8 mouse cellular contexts compared by ENCODE assay signal in genomic region chr13:30973501-30974246, GRCm38 (mm10). TPM values are rescaled to one million over a fixed set of nuclear protein-coding genes. Genes with fewer than 3 reads are reported as not detected.
DNase-seq lines count a peak whose midpoint lies in the region; ATAC-seq lines count a peak whose summit lies in the region.

Gene Exoc2, minus strand, starts transcription at chr13:30974093.
Gene Gm5447, plus strand, starts transcription at chr13:30974204.

- peak within 1 kb of the TSS; percentile 73 for H3K4me2 ChIP-seq in intestine, embryonic 14.5 days (ENCODE audit: low read length)

- intact Hi-C loops in gastrocnemius, postnatal 14 days (cut with DNase I; ENCODE audit: low total_unique reads) = no loop called here
- intact Hi-C loops in left cerebral cortex, postnatal 25 days (cut with DNase I) = no loop called here

- H3K9ac ChIP-seq in intestine, embryonic 14.5 days (ENCODE audit: low read length) = peak within 1 kb of the TSS; percentile 94

- no peaks in the 10 kb centered on the region for H3K27me3 ChIP-seq in intestine, embryonic 14.5 days (replicated peaks; ENCODE audit: control insufficient read depth, insufficient read depth, low read length)

- peak; percentile 93 for DNase-seq in adrenal gland, adult 2 months
- peak; percentile 92 for DNase-seq in embryo, embryonic 11 days
- peak; percentile 79 for DNase-seq in gastrocnemius, postnatal 14 days
- DNase-seq in intestine, embryonic 14.5 days (ENCODE audit: low spot score) = peak; percentile 94
- peak; percentile 83 to 84 for DNase-seq in left cerebral cortex, postnatal 25 days (ENCODE audit: low spot score in 2 of 2)
- DNase-seq in mesoderm, embryonic 11.5 days (ENCODE audit: low read depth, low spot score) = peak; percentile 89
- peak; percentile 85 for DNase-seq in right cerebral cortex, postnatal 25 days
- DNase-seq in urinary bladder, postnatal 36 days (ENCODE audit: low spot score in 2 of 2) = peak; percentile 74 to 80

- H3K36me3 ChIP-seq in intestine, embryonic 14.5 days (ENCODE audit: control insufficient read depth, insufficient read depth, low read length) = no peaks in the 10 kb centered on the region

- under 1% methylated on average over 54 of the region's 54 CpGs for WGBS in intestine, embryonic 14.5 days

- ATAC-seq in intestine, embryonic 14.5 days (replicated peaks; ENCODE audit: low FRiP score, low TSS enrichment, low read depth) = peak; percentile 98

- no peaks in the 10 kb centered on the region for H3K9me3 ChIP-seq in intestine, embryonic 14.5 days (ENCODE audit: control insufficient read depth, low read length)

- peak within 1 kb of the TSS; percentile 92 for H3K27ac ChIP-seq in intestine, embryonic 14.5 days (ENCODE audit: low read depth)

- H3K4me3 ChIP-seq in intestine, embryonic 14.5 days (ENCODE audit: low read depth, low read length) = peak within 1 kb of the TSS; percentile 92

- peaks cover 13% of the 10 kb centered on the region for H3K4me1 ChIP-seq in intestine, embryonic 14.5 days (replicated peaks; ENCODE audit: control insufficient read depth, insufficient read depth, low read length)

RNA-seq across cellular contexts. Expression of gene Exoc2, which starts in this region (rescaled TPM):
- total RNA-seq in adrenal gland, adult 2 months (2021) = 10 to 100 TPM; 29.3 to 31.5 TPM
- 5.0 and 6.7 TPM in 2 replicates for polyA plus RNA-seq in adrenal gland, adult 2 months (2012; rRNA removed)
- total RNA-seq in gastrocnemius, postnatal 14 days (2021) = 10 to 100 TPM; 12.0 to 12.7 TPM
- 31.8 and 40.7 TPM in 2 replicates for polyA plus RNA-seq in intestine, embryonic 14.5 days (2014; fragmentation: Nextera tagmentation; extraction: Ambion mirVana)
- total RNA-seq in left cerebral cortex, postnatal 25 days (2021) = 10 to 100 TPM; 39.5 to 40.6 TPM

RNA-seq across cellular contexts. Expression of gene Gm5447, which starts in this region (rescaled TPM):
- not detected for total RNA-seq in adrenal gland, adult 2 months (2021)
- not detected in 2 replicates for polyA plus RNA-seq in adrenal gland, adult 2 months (2012; rRNA removed)
- not detected for total RNA-seq in gastrocnemius, postnatal 14 days (2021)
- polyA plus RNA-seq in intestine, embryonic 14.5 days (2014; fragmentation: Nextera tagmentation; extraction: Ambion mirVana) = 0.09 TPM in 1 of 2 replicates, not detected in the other
- not detected for total RNA-seq in left cerebral cortex, postnatal 25 days (2021)

Comparison
In these comparisons a context has a peak if more than half of its experiments do, and no peak if none do; other contexts are left out.
1. Peak in every context shown above with its lines: DNase-seq, ATAC-seq, H3K4me3 ChIP-seq and H3K27ac ChIP-seq.